In the genomic region with DNA sequence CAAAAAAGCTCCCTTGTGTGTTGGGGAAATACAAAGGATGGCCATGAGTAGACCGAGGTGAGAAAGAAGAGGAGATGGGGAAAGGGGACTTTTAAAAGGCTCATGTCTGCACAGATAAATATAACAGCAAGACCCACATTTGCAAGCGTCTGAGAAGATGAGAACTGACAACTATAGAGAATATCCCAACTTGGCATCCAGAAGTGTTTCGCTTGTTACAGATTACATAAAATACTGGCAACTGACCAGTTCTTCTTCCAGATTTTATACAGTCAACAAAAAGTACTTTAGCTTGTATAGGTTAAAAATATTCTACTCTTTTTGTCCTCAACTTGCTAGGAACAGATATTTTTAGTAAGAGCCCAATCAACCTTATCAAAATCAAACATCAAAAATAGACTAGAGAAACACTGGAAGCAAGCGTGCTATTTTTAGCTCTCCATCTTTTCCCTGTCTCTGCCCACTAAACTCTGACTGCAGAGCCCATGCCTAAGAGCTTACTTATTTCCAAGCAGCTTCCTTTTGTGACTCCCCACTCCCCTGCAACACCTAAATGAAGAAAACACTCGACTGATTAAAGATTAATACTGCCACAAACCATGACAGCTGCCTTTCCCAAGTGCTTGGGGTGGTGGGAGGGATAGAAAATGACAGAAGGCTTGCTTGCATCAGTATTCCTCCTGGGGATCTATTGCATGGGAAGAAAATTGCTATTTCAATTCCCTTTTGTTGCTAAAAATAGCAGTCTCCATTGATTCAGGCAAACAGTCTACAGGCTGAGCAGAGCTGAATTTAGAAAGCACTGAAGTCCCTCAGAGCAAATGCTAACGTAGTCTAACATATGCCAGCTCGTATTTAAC, we compare ENCODE assay signal across 9 mouse cellular contexts. TPM values are rescaled to one million over a fixed set of nuclear protein-coding genes. Genes with fewer than 3 reads are reported as not detected.
DNase-seq lines count a peak whose midpoint lies in the region; ATAC-seq and TF ChIP-seq lines count a peak whose summit lies in the region.
"Had no signal": no experiment of that assay in that cellular context is flagged by ENCODE, and none has a peak within 500 bp of the region (broad histone marks: within the 10 kb centered on the region; RNA-seq: fewer than 3 reads in every experiment).

No protein-coding gene starts in this region.

- no peaks in the 10 kb centered on the region for H3K27me3 ChIP-seq in forebrain, postnatal 0 days (ENCODE audit: insufficient read depth, low read length)
- no peaks in the 10 kb centered on the region for H3K27me3 ChIP-seq in neural tube, embryonic 12.5 days (replicated peaks)
- H3K27me3 ChIP-seq in liver, postnatal 0 days (ENCODE audit: insufficient read depth, low read length) = no peaks in the 10 kb centered on the region
- H3K27me3 ChIP-seq: liver, embryonic 15.5 days had no signal

- no peak overlapping the region for H3K4me3 ChIP-seq in forebrain, postnatal 0 days (ENCODE audit: low read depth, low read length)
- no peak overlapping the region for H3K4me3 ChIP-seq in neural tube, embryonic 12.5 days
- no peak overlapping the region for H3K4me3 ChIP-seq in liver, postnatal 0 days (ENCODE audit: low read depth, low read length)
- H3K4me3 ChIP-seq: liver, embryonic 15.5 days had no signal

- peak; percentile 69 for ATAC-seq in cerebellum, adult (ENCODE audit: insufficient number of reproducible peaks, low FRiP score, low TSS enrichment)
- ATAC-seq in forebrain, postnatal 0 days = peak; percentile 93
- peak; percentile 74 for ATAC-seq in neural tube, embryonic 12.5 days (ENCODE audit: low FRiP score, low read depth)
- no peak for ATAC-seq in erythroblast, adult 5-6 weeks (replicated peaks; ENCODE audit: low FRiP score, poor library complexity, severe bottlenecking)
- ATAC-seq in liver, postnatal 0 days = no peak

- peak overlapping the region; percentile 26; the same call in 1 of the 2 replicates for H3K9ac ChIP-seq in forebrain, postnatal 0 days
- no peak overlapping the region for H3K9ac ChIP-seq in neural tube, embryonic 12.5 days
- H3K9ac ChIP-seq in liver, postnatal 0 days (replicated peaks) = no peak overlapping the region
- H3K9ac ChIP-seq: liver, embryonic 15.5 days had no signal

- no peaks in the 10 kb centered on the region for H3K36me3 ChIP-seq in forebrain, postnatal 0 days (ENCODE audit: insufficient read depth)
- H3K36me3 ChIP-seq in neural tube, embryonic 12.5 days = no peaks in the 10 kb centered on the region
- no peaks in the 10 kb centered on the region for H3K36me3 ChIP-seq in liver, postnatal 0 days (replicated peaks; ENCODE audit: insufficient read depth, low read length)
- H3K36me3 ChIP-seq: liver, embryonic 15.5 days had no signal

- DNase-seq in NIH3T3 (ENCODE audit: low read depth) = peak; percentile 27
- peak; percentile 76 for DNase-seq in forebrain, postnatal 0 days
- DNase-seq in layer of hippocampus, adult 9-11 months = peak; percentile 64
- no peak for DNase-seq in liver, postnatal 0 days
- DNase-seq in thymus, postnatal 25 days = no peak

- 14% methylated on average over 7 of the region's 7 CpGs for WGBS in forebrain, postnatal 0 days
- WGBS in neural tube, embryonic 12.5 days = 48% methylated on average over 7 of the region's 7 CpGs
- 52% methylated on average over 7 of the region's 7 CpGs for WGBS in liver, postnatal 0 days (ENCODE audit: insufficient replicate concordance)

- TF ChIP-seq EP300 in liver, postnatal 0 days (IDR thresholded peaks at IDR 0.05; ENCODE audit: low read depth) = no peak

- H3K4me2 ChIP-seq in forebrain, postnatal 0 days (ENCODE audit: low read depth) = peak overlapping the region; percentile 36
- H3K4me2 ChIP-seq in neural tube, embryonic 12.5 days (replicated peaks) = peak overlapping the region; percentile 30
- H3K4me2 ChIP-seq in liver, postnatal 0 days (ENCODE audit: low read depth, low read length) = no peak overlapping the region
- H3K4me2 ChIP-seq: liver, embryonic 15.5 days had no signal

- peaks cover 18% of the 10 kb centered on the region for H3K4me1 ChIP-seq in forebrain, postnatal 0 days (ENCODE audit: insufficient read depth)
- H3K4me1 ChIP-seq in neural tube, embryonic 12.5 days = peaks cover 16% of the 10 kb centered on the region
- peaks cover 7% of the 10 kb centered on the region; the same call in 1 of the 2 replicates for H3K4me1 ChIP-seq in liver, postnatal 0 days (ENCODE audit: insufficient read depth)

- H3K27ac ChIP-seq in forebrain, postnatal 0 days (ENCODE audit: low read depth, low read length) = peak overlapping the region; percentile 72
- H3K27ac ChIP-seq in neural tube, embryonic 12.5 days = peak overlapping the region; percentile 23; the same call in 1 of the 2 replicates
- H3K27ac ChIP-seq in liver, postnatal 0 days (ENCODE audit: low read depth) = no peak overlapping the region
- H3K27ac ChIP-seq: liver, embryonic 15.5 days had no signal

- no peak for TF ChIP-seq CTCF in forebrain, postnatal 0 days (IDR thresholded peaks at IDR 0.05; ENCODE audit: low read depth)
- no peak for TF ChIP-seq CTCF in liver, postnatal 0 days (IDR thresholded peaks at IDR 0.05; ENCODE audit: low read depth)

- no peaks in the 10 kb centered on the region for H3K9me3 ChIP-seq in forebrain, postnatal 0 days (ENCODE audit: low read length)
- H3K9me3 ChIP-seq in neural tube, embryonic 12.5 days = no peaks in the 10 kb centered on the region
- no peaks in the 10 kb centered on the region for H3K9me3 ChIP-seq in liver, postnatal 0 days (ENCODE audit: low read length)
- H3K9me3 ChIP-seq: liver, embryonic 15.5 days had no signal

RNA-seq across cellular contexts. Expression of a gene that starts 35.4 kb away (rescaled TPM):
- 64.1 and 75.8 TPM in 2 replicates for total RNA-seq in forebrain, postnatal 0 days (2014; rRNA removed)
- 134 and 142 TPM in 2 replicates for polyA plus RNA-seq in forebrain, postnatal 0 days (2015; fragmentation: Nextera tagmentation; extraction: Ambion mirVana)
- polyA plus RNA-seq in neural tube, embryonic 12.5 days (2016; fragmentation: Nextera tagmentation; extraction: Ambion mirVana) = 104 and 117 TPM in 2 replicates
- 19.4 and 21.9 TPM in 2 replicates for total RNA-seq in erythroblast, adult 5-6 weeks (2015; ENCODE audit: low replicate concordance)
- total RNA-seq in erythroblast, adult 5-6 weeks (2017; ENCODE audit: low replicate concordance) = 14.9 and 17.3 TPM in 2 replicates
- 61.8 and 70.1 TPM in 2 replicates for polyA plus RNA-seq in liver, postnatal 0 days (2015; fragmentation: Nextera tagmentation; extraction: Ambion mirVana)

Comparison
In these comparisons a context has a peak if more than half of its experiments do, and no peak if none do; other contexts are left out.
1. DNase-seq: peak in NIH3T3 (single experiment), forebrain, postnatal 0 days (single experiment) and layer of hippocampus, adult 9-11 months (single experiment); none in liver, postnatal 0 days (single experiment) and thymus, postnatal 25 days (single experiment).
2. ATAC-seq: peak in cerebellum, adult (single experiment), forebrain, postnatal 0 days (single experiment) and neural tube, embryonic 12.5 days (single experiment); none in erythroblast, adult 5-6 weeks (single experiment) and liver, postnatal 0 days (single experiment).